Mouse (Mus musculus): ENCODE results near the gene Angptl7.

Angptl7 gene

GRCm38 (mm10) chr4:148448853-148449245 lies 51.4 kb downstream of the Angptl7 start:
- DNase-seq (ENCODE audit: low spot score in 2 of 2), result peak in 1 of 2 experiments; percentile 43

GRCm38 (mm10) chr4:148448179-148448852 lies 51.9 kb downstream of the Angptl7 start, which contains the start of gene Mtor:
Mtor (plus strand) TSS chr4:148448611.
- DNase-seq (ENCODE audit: low spot score in 2 of 2), result peak; percentile 92 to 97
